ENCODE assay signal across 9 mouse cellular contexts in genomic region chr9:41982023-41982422, GRCm38 (mm10).
A peak's percentile ranks its signal among the peaks of the same experiment; 100 is the strongest.
DNase-seq lines count a peak whose midpoint lies in the region; ATAC-seq and TF ChIP-seq lines count a peak whose summit lies in the region.
"Had no signal": no experiment of that assay in that cellular context is flagged by ENCODE, and none has a peak within 500 bp of the region (broad histone marks: within the 10 kb centered on the region; RNA-seq: fewer than 3 reads in every experiment).

No protein-coding gene starts in this region.

- no peak overlapping the region for H3K27ac ChIP-seq in cerebellum, adult 2 months (ENCODE audit: insufficient read depth, low read length)
- H3K27ac ChIP-seq in limb, embryonic 12.5 days, result 0 out of 2 replicates have a peak overlapping the region, but pooled peaks have one; percentile 17
- no peak overlapping the region for H3K27ac ChIP-seq in limb, embryonic 10.5 days
- no peak overlapping the region for H3K27ac ChIP-seq in forebrain, embryonic 16.5 days (ENCODE audit: low read length)

- no peak for TF ChIP-seq POLR2A in cerebellum, adult 2 months (IDR thresholded peaks at IDR 0.05; ENCODE audit: borderline replicate concordance, insufficient read depth, low read length)

- H3K4me2 ChIP-seq in limb, embryonic 12.5 days, result no peak overlapping the region
- H3K4me2 ChIP-seq in forebrain, embryonic 16.5 days (ENCODE audit: low read length), result no peak overlapping the region

- H3K4me1 ChIP-seq in cerebellum, adult 2 months (ENCODE audit: control insufficient read depth, insufficient read depth, low read length), result peaks cover 12% of the 10 kb centered on the region
- H3K4me1 ChIP-seq in limb, embryonic 12.5 days (replicated peaks), result peaks cover 18% of the 10 kb centered on the region; the same call in 1 of the 2 replicates
- peaks cover 20% of the 10 kb centered on the region for H3K4me1 ChIP-seq in limb, embryonic 10.5 days
- H3K4me1 ChIP-seq in forebrain, embryonic 16.5 days (replicated peaks; ENCODE audit: control insufficient read depth, insufficient read depth, low read length), result no peaks in the 10 kb centered on the region

- WGBS in cerebellum, adult 2 months, result 38% methylated on average over 9 of the region's 9 CpGs
- 85% methylated on average over 9 of the region's 9 CpGs for WGBS in limb, embryonic 12.5 days
- WGBS in limb, embryonic 10.5 days, result 89% methylated on average over 9 of the region's 9 CpGs
- 77% methylated on average over 9 of the region's 9 CpGs for WGBS in forebrain, embryonic 16.5 days

- no peaks in the 10 kb centered on the region for H3K27me3 ChIP-seq in cerebellum, adult 2 months (ENCODE audit: control insufficient read depth, insufficient read depth, low read length)
- no peaks in the 10 kb centered on the region for H3K27me3 ChIP-seq in limb, embryonic 12.5 days
- H3K27me3 ChIP-seq in limb, embryonic 10.5 days (ENCODE audit: low read depth, poor library complexity, severe bottlenecking), result no peaks in the 10 kb centered on the region
- no peaks in the 10 kb centered on the region for H3K27me3 ChIP-seq in forebrain, embryonic 16.5 days (replicated peaks; ENCODE audit: control insufficient read depth, insufficient read depth, low read length)

- peak; percentile 49 to 51 for DNase-seq in cerebellum, adult 2 months
- no peak for DNase-seq in cerebellum, postnatal 4 days (ENCODE audit: low spot score in 2 of 2)
- no peak for DNase-seq in limb, embryonic 10.5 days (ENCODE audit: low spot score)
- peak; percentile 44 to 59 for DNase-seq in layer of hippocampus, postnatal 14 days (ENCODE audit: low spot score in 2 of 2)
- DNase-seq in right cerebral cortex, postnatal 36 days (ENCODE audit: low spot score in 2 of 2), result peak; percentile 64 to 70
- no peak for DNase-seq in kidney, postnatal 10 days
- DNase-seq: heart, postnatal 10 days had no signal

- peak; percentile 63; the same call in 1 of the 2 replicates for ATAC-seq in limb, embryonic 12.5 days (ENCODE audit: insufficient number of reproducible peaks, insufficient read depth, low FRiP score, low TSS enrichment, low read depth)
- ATAC-seq in forebrain, embryonic 16.5 days, result no peak

- H3K4me3 ChIP-seq in cerebellum, adult 2 months (replicated peaks; ENCODE audit: insufficient read depth, low read depth, low read length), result no peak overlapping the region
- H3K4me3 ChIP-seq in limb, embryonic 12.5 days (replicated peaks), result no peak overlapping the region
- H3K4me3 ChIP-seq in limb, embryonic 10.5 days, result no peak overlapping the region
- no peak overlapping the region for H3K4me3 ChIP-seq in forebrain, embryonic 16.5 days (replicated peaks; ENCODE audit: low read length)

- H3K9me3 ChIP-seq in limb, embryonic 12.5 days, result peaks cover 5% of the 10 kb centered on the region; the same call in 1 of the 2 replicates
- H3K9me3 ChIP-seq in limb, embryonic 10.5 days (replicated peaks), result no peaks in the 10 kb centered on the region
- H3K9me3 ChIP-seq in forebrain, embryonic 16.5 days (ENCODE audit: control insufficient read depth, low read length), result peaks cover 2% of the 10 kb centered on the region; the same call in 1 of the 2 replicates

- TF ChIP-seq CTCF in cerebellum, adult 2 months (IDR thresholded peaks at IDR 0.05; ENCODE audit: borderline replicate concordance, insufficient read depth, low read depth, low read length), result no peak

- peaks cover 13% of the 10 kb centered on the region for H3K36me3 ChIP-seq in limb, embryonic 12.5 days
- H3K36me3 ChIP-seq in limb, embryonic 10.5 days, result peaks cover 25% of the 10 kb centered on the region
- 0 out of 2 replicates have a peak, but pooled peaks cover 11% of the 10 kb centered on the region for H3K36me3 ChIP-seq in forebrain, embryonic 16.5 days (ENCODE audit: control insufficient read depth, insufficient read depth)

- H3K9ac ChIP-seq in limb, embryonic 12.5 days (replicated peaks), result no peak overlapping the region
- H3K9ac ChIP-seq in forebrain, embryonic 16.5 days (replicated peaks; ENCODE audit: low read depth, low read length), result no peak overlapping the region

Comparison
In these comparisons a context has a peak if more than half of its experiments do, and no peak if none do; other contexts are left out.
1. DNase-seq: peak in cerebellum, adult 2 months (2 of 2), layer of hippocampus, postnatal 14 days (2 of 2) and right cerebral cortex, postnatal 36 days (2 of 2); none in cerebellum, postnatal 4 days (0 of 2), limb, embryonic 10.5 days (single experiment) and kidney, postnatal 10 days (single experiment).